Mouse (Mus musculus) gastrocnemius, adult 2 months (tissue): ENCODE data around the gene Mecom. TPM values are rescaled to one million over a fixed set of nuclear protein-coding genes. Genes with fewer than 3 reads are reported as not detected.
A peak's percentile ranks its signal among the peaks of the same experiment; 100 is the strongest.

Experiments
- DNase-seq: peaks from one replicate; pipeline ENCODE4 v3.0.0; 2022
- H3K27ac ChIP-seq: fragments of 200-600 bp; 2 replicates; pipeline ENCODE4 v1.8.1; 2022; ENCODE audit warnings: mild to moderate bottlenecking
- H3K4me3 ChIP-seq: fragments of 200-600 bp; 2 replicates; pipeline ENCODE4 v1.8.1; 2022; ENCODE audit warnings: mild to moderate bottlenecking, moderate library complexity
- CTCF ChIP-seq: fragments of 200-600 bp; IDR thresholded peaks from 2 replicates; pipeline ENCODE4 v1.8.1; 2022; ENCODE audit warnings: antibody characterized with exemption, mild to moderate bottlenecking, moderate library complexity
- intact Hi-C: fragments of 180-260 bp; cut with DNase I; formaldehyde crosslinking; loops from one replicate; pipeline ENCODE4 v1.15.1; 2025
- total RNA-seq, 2 experiments: library from RNA; stranded (reverse); gene quantifications; 2 replicates each; pipeline ENCODE4 v1.2.3; 2021

The Mecom gene
- total RNA-seq, 2 experiments from 2014 or later: 5.8 to 6.9 TPM

DNA sequence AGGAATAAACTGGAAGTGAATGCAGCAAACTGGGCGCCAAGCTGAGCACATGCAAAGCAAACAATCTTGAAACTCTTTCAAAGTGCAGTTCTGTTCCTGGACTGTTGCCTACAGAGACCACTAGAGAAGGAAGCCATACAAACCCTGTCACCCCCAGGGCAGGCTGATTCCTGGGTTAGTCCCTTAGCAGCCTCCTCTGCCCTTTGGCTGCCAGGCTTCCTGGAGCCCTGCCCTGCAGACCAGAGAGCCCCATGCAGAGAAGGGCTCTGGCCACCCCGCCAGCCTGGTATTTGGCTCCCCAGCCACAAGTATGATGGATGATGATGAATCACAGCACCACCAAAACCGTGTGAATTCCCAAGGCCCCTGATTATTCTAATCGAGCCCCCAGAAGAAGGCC, 286.9 kb downstream of the Mecom start:
- no peak for TF ChIP-seq CTCF
- H3K4me3 ChIP-seq: no peak overlapping the region
- intact Hi-C loops: no loop called here
- no peak for DNase-seq
- no peak overlapping the region for H3K27ac ChIP-seq

DNA sequence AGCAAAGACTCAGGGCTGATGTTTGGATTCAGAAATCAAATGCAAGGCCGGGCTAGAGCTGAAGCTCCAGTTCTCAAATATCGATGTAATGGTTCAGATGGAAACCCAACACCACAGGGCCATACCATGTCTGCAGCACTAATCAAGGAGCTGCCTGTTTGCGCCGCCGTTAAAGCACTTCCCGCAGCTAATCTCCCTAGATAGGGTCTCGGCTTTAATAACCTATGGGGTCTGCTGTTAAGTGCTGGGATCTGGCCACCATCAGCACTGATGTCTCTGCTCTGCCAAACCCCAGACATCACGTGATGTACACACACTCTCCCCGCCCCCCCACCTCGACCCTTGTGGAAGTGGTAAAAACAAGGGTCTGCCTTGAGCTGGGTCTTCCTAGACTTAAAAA, 289.4 kb downstream of the Mecom start:
- Histone ChIP-seq H3K27ac (no peak overlapping the region), H3K4me3 (no peak overlapping the region)
- intact Hi-C loops: no loop called here
- TF ChIP-seq CTCF: no peak
- DNase-seq: no peak

DNA sequence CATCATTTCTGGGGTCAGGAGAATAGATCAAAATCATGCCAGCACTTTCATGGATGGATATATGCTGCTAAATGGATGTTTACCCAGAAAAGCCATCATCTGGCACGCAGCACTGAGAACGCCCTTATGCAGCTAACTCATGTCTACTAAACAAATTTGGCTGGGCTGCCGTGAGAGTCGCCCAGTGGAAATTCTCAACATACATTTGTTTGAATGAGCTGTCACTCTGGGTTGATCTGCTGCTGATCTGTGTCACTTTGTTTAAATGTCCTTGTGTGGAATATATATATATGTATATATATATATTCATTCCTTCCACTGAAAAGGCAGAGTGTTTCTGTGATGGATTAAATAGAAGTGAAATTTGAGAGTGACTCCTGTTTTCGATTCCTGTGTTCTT, 290.0 kb downstream of the Mecom start:
- H3K27ac ChIP-seq: no peak overlapping the region
- intact Hi-C loops: no loop called here
- no peak for DNase-seq
- no peak overlapping the region for H3K4me3 ChIP-seq
- TF ChIP-seq CTCF: no peak

DNA sequence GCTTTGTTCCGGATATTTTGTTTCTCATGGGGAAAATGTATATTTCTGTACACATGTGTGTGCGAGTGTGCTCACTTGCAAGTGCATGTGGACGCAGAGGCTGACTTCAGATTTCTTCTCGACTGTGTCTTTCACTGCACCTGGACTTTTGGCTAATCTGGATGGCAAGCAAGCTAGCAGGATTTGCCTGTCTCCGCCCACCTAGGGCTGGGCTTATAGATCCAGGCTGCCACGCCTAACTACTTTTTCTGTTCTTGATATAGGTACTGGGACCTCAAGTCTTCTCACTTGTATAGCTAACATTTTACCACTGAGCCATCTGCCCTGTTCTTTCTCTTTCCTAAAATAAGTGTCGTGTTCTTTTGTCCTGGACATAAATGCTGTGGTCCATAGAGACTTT, 290.9 kb downstream of the Mecom start:
- no peak for TF ChIP-seq CTCF
- Histone ChIP-seq H3K4me3 (no peak overlapping the region), H3K27ac (no peak overlapping the region)
- intact Hi-C loops: no loop called here
- no peak for DNase-seq

DNA sequence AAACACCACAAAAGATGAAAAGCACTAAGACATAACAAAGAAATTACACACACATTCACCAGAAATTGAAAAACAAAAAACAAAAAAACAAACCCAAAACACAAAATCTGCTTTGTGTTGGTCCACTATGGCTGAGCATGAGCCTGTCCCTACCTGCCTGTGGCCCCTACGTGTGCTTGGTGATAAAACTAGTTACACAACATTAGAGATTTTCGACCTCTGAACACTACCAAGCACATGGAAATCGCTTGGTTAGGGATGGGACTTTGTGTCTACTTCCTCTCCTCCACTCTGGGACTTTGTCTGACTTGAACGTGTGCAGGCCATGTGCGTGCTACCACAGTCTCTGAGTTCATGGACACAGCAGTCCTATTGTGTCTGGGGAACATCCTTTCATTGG, 292.0 kb downstream of the Mecom start:
- intact Hi-C loops: no loop called here
- DNase-seq: no peak
- Histone ChIP-seq H3K4me3 (no peak overlapping the region), H3K27ac (no peak overlapping the region)
- TF ChIP-seq CTCF: no peak

DNA sequence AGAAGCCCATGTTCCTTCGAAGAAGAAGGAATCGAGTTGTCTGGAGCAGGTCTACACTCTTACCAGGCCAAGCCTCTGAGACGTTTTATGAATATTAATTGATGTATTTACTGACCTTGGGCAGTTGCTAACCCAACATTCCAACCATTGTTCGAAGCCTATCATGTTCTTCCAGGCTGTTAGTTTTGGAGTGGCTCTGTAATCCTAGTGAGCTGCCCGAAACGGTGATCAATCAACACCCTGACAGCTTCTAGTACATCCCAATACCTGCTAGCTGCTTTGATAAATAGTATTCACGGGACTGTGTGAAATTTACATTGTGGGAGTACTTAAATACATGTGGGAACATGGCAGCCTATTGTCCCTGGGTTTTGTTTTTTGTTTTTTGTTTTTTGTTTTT, 293.4 kb downstream of the Mecom start:
- intact Hi-C loops: no loop called here
- Histone ChIP-seq H3K4me3 (no peak overlapping the region), H3K27ac (no peak overlapping the region)
- TF ChIP-seq CTCF: no peak
- no peak for DNase-seq

DNA sequence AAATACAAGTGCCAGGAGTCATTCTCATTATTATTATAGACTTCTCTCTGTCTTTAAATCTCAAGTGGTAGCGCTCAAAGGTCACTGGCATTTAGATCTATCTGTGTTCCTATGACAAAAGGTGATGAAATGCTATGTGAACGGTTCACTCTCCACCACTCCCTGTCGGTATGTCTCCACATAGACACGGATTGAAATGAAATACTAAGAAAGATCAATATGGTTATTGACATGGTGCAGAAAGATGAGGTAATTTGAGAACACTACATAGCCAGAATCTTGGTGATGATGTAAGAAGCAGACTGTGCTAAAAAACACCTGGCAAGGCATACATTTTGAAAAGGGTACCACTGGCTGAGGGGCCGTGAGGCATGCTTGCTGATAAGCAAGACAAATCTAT, 294.1 kb downstream of the Mecom start:
- no peak for DNase-seq
- Histone ChIP-seq H3K4me3 (no peak overlapping the region), H3K27ac (no peak overlapping the region)
- intact Hi-C loops: no loop called here
- no peak for TF ChIP-seq CTCF

DNA sequence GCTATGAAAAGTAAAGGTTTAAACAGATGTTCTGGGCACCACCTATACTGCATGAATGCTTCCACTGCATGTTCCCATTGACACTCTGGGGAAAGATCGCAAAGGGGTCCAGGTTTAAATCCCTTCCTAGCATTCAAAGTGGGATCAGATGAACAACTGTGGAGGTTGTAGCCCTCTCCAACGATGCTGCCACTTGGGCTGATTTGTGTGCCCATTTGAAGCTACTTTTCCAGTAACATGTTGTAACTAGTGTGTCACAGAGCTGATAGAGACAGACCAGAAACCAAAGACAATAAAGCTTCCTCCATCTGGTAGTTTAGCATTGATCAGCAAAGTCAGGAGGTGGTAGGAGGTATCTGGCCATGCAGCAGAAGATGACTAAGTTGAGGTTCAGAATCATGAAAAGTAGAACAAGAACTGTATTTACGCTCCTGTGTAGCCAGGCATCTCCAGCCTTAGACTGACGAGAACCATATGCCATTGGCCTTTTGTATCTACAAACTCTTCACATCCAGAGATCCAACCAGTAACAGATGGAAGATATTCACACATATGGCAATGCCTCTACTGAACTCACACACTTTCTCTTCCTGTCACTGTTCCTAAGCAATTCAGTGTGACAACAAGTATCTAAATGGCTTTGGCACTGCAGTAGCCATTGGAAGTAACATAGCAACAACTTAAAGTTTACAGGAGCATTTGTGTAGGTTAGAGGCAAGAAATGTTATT, 299.0 kb downstream of the Mecom start:
- DNase-seq: no peak
- Histone ChIP-seq H3K4me3 (no peak overlapping the region), H3K27ac (no peak overlapping the region)
- no peak for TF ChIP-seq CTCF
- intact Hi-C loops: no loop called here

DNA sequence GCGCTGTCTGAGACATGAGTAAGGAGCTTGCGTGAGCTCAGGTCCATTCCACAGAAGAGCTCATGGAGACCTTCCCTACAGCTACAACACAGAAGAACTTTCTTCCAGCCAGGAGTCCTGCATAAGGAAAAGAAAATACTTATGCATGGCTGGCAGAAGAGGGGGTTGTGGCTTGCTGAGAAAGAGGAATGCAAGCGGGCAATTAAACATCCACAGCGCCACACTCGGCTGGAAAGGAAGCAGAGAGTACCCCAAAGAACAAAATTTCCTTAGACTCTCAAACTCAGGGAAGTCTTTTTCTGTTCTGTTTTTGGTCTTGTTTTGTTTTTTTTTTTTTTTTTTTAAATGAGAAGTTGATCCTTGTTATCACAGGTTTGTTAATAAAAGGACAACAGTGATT, 300.6 kb downstream of the Mecom start:
- 0 out of 2 replicates have a peak overlapping the region, but pooled peaks have one; percentile 41 for H3K27ac ChIP-seq
- no peak for DNase-seq
- intact Hi-C loops: no loop called here
- TF ChIP-seq CTCF: no peak
- no peak overlapping the region for H3K4me3 ChIP-seq

DNA sequence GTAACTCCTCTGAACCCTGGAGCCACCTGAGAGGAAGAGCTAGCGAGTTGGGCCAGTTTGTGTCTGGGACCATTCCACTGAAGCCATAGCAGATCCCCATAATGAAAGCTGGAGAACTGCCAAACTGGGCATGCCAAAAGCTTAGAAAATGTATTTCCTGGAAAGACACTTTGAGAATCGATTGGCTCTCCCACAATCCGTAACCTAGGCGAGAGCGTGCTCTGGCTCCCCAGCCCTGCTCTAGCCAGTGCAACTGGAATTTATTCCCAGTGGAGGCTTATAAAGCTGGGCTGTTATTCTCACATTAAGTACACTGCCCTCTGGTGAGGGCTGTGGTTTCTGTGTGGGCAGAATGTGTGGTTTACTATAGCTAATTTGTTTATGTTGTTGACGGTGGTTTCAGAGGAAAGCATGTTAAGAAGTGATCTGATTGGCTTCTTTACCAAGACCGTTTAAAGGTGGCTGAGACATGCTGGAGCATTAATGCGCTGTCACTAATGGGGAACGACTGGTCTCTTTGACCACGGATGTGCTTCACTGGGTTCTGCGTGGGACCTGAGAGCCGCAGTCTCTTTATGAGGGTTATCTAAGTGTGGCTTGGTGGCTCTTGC, 301.3 kb downstream of the Mecom start:
- intact Hi-C loops: no loop called here
- Histone ChIP-seq H3K4me3 (no peak overlapping the region), H3K27ac (peak overlapping the region; percentile 41; the same call in 1 of the 2 replicates)
- TF ChIP-seq CTCF: peak; percentile 28; the same call in 1 of the 2 replicates
- DNase-seq: peak; percentile 16

DNA sequence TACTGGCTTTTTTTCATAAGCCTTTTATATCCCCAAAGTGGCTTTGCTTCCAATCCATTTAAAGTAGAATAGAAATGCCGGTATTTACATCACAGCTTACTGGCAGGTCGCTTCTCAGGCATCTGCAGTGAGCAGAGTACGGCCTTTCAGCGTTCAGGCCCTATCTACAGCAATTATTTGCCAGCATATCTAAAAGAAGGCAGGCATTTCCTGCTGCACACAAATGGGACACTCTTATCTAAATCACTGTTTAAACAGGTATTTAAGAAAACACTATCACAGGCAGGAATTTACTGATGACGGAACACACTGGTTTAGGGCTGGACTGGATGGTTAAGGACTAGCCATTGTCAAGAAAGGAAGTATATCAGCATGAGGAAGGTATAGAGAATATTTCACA, 301.9 kb downstream of the Mecom start:
- no peak overlapping the region for H3K4me3 ChIP-seq
- intact Hi-C loops: no loop called here
- no peak for DNase-seq
- H3K27ac ChIP-seq: 0 out of 2 replicates have a peak overlapping the region, but pooled peaks have one; percentile 41
- no peak for TF ChIP-seq CTCF

DNA sequence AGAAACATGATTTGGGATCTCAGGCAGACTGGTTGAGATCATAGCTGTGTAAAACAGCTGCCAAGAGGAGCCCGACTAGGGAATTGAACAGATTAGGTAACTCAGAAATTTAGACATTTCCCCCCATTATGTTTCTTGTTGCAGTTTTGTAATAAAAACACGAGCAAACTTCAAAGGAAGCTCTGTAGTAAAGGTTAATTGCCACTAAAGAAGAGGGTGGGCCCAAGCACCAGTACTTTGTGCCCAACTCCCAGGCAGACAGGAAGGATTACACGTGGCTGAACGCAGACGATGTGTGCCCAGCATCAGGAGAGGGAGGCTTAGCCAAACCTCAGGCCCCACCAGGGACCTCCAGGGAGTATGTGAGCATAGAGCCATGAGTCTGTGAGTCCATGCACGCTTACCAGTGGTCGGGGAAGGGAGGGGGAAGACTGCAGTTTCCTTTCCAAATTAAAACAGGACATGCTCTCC, 303.4 kb downstream of the Mecom start:
- intact Hi-C loops: no loop called here
- no peak for TF ChIP-seq CTCF
- DNase-seq: peak; percentile 51

DNA sequence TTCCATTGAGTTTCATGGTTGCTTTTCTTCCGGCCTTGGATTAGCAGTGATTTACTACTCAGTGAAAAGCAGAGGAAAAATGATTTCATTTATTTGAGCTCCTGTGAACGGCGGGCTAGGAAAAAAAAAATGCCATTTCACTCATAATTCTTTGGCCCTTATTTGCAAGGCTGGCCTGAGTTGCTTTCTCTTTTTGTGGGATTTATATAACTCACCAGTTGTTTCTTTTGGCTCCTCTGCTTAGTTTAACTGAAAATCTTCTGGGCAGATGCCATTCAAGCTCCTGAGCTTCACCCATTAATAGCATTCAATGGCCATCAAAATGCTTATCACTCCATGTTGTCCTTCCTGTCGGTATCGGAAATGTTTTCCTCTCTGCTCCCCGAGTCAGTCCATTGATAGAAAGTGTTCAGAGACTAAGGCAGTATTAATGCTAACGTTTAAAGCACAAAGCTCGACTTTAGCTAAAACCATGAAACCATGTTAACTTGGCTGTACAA, 304.0 kb downstream of the Mecom start:
- Histone ChIP-seq H3K4me3 (no peak overlapping the region), H3K27ac (peak overlapping the region; percentile 38)
- intact Hi-C loops: no loop called here
- DNase-seq: no peak
- no peak for TF ChIP-seq CTCF

More for the DNA sequence above, 303.4 kb downstream of the Mecom start:
- Histone ChIP-seq H3K27ac (peak overlapping the region; percentile 41), H3K4me3 (peak overlapping the region; percentile 33; the same call in 1 of the 2 replicates)
